Mouse (Mus musculus) cerebellum, adult 9-10 months (tissue): ENCODE data around the gene Tmem108.

Experiments
- DNase-seq: peaks from one replicate; pipeline ENCODE4 v3.0.0; 2022

Tmem108 gene

GRCm38 (mm10) chr9:103580621-103581020 is 181.0 kb downstream of the Tmem108 start:
- DNase-seq = peak; percentile 89

- DNase-seq = no peak
Observed at GRCm38 (mm10) chr9:103580186-103580585, 181.5 kb downstream of the Tmem108 start.

GRCm38 (mm10) chr9:103579411-103580026 is 182.1 kb downstream of the Tmem108 start:
- peak; percentile 99 for DNase-seq

- DNase-seq = peak; percentile 86
Observed at GRCm38 (mm10) chr9:103577731-103578130, 183.9 kb downstream of the Tmem108 start.

- DNase-seq = no peak
Observed at GRCm38 (mm10) chr9:103577181-103577580, 184.5 kb downstream of the Tmem108 start.

- no peak for DNase-seq
Observed at GRCm38 (mm10) chr9:103575901-103576300, 185.7 kb downstream of the Tmem108 start.

- peak; percentile 89 for DNase-seq
Observed at GRCm38 (mm10) chr9:103573994-103574750, 187.5 kb downstream of the Tmem108 start.

GRCm38 (mm10) chr9:103570158-103570741 is 191.4 kb downstream of the Tmem108 start:
- no peak for DNase-seq

- DNase-seq = no peak
Observed at GRCm38 (mm10) chr9:103568983-103569382, 192.7 kb downstream of the Tmem108 start.

- DNase-seq = peak; percentile 72
Observed at GRCm38 (mm10) chr9:103565186-103565585, 196.5 kb downstream of the Tmem108 start.

- peak; percentile 83 for DNase-seq
Observed at GRCm38 (mm10) chr9:103563864-103564610, 197.6 kb downstream of the Tmem108 start.

GRCm38 (mm10) chr9:103562063-103562462 is 199.6 kb downstream of the Tmem108 start:
- no peak for DNase-seq

- DNase-seq = peak; percentile 77
Observed at GRCm38 (mm10) chr9:103558741-103559140, 202.9 kb downstream of the Tmem108 start.

- peak; percentile 83 for DNase-seq
Observed at GRCm38 (mm10) chr9:103558240-103558639, 203.4 kb downstream of the Tmem108 start.

GRCm38 (mm10) chr9:103557085-103557484 is 204.6 kb downstream of the Tmem108 start:
- no peak for DNase-seq

- DNase-seq = no peak
Observed at GRCm38 (mm10) chr9:103555334-103555733, 206.3 kb downstream of the Tmem108 start.

- no peak for DNase-seq
Observed at GRCm38 (mm10) chr9:103550661-103551248, 210.9 kb downstream of the Tmem108 start.

- DNase-seq = peak; percentile 96
Observed at GRCm38 (mm10) chr9:103549178-103549577, 212.5 kb downstream of the Tmem108 start.

- DNase-seq = peak; percentile 95
Observed at GRCm38 (mm10) chr9:103548606-103549005, 213.0 kb downstream of the Tmem108 start.

- DNase-seq = no peak
Observed at GRCm38 (mm10) chr9:103546695-103547645, 214.7 kb downstream of the Tmem108 start.

- no peak for DNase-seq
Observed at GRCm38 (mm10) chr9:103545729-103546128, 215.9 kb downstream of the Tmem108 start.

- no peak for DNase-seq
Observed at GRCm38 (mm10) chr9:103545271-103545670, 216.4 kb downstream of the Tmem108 start.
